Mouse (Mus musculus) kidney, postnatal 0 days (tissue): Measurements from ENCODE around the gene Lrrc8a. TPM values are rescaled to one million over a fixed set of nuclear protein-coding genes. Genes with fewer than 3 reads are reported as not detected.
A peak's percentile ranks its signal among the peaks of the same experiment; 100 is the strongest.

Experiments
- ATAC-seq: fragments of 200-750 bp; cut with Nextera tagmentation; replicated peaks from 2 replicates; pipeline ENCODE4 v1.8.0; 2017; ENCODE audit warnings: low read depth, moderate number of reproducible peaks, moderate TSS enrichment, moderate library complexity; ENCODE audit not compliant: low FRiP score
- DNase-seq: peaks from one replicate; pipeline ENCODE4 v3.0.0-alpha.2; 2016; ENCODE audit warnings: low spot score
- H3K27ac ChIP-seq: fragments of 300-500 bp; sonication (generic); 2 replicates; pipeline ENCODE4 v1.5.1; 2014; ENCODE audit warnings: mild to moderate bottlenecking
- H3K27me3 ChIP-seq: fragments of 300-500 bp; sonication (generic); 2 replicates; pipeline ENCODE4 v1.6.1; 2014; ENCODE audit warnings: low read length, mixed read lengths; ENCODE audit not compliant: insufficient read depth
- H3K36me3 ChIP-seq: fragments of 300-500 bp; sonication (generic); 2 replicates; pipeline ENCODE4 v1.6.1; 2014; ENCODE audit warnings: low read length, mixed read lengths; ENCODE audit not compliant: insufficient read depth
- H3K4me1 ChIP-seq: fragments of 300-500 bp; sonication (generic); replicated peaks from 2 replicates; pipeline ENCODE4 v1.6.1; 2014; ENCODE audit warnings: antibody characterized with exemption, low read length, mixed read lengths; ENCODE audit not compliant: insufficient read depth
- H3K4me2 ChIP-seq: fragments of 300-500 bp; sonication (generic); 2 replicates; pipeline ENCODE4 v1.6.1; 2014; ENCODE audit warnings: mild to moderate bottlenecking, low read length, moderate library complexity, mixed read lengths
- H3K4me3 ChIP-seq: fragments of 300-500 bp; sonication (generic); replicated peaks from 2 replicates; pipeline ENCODE4 v1.5.1; 2014; ENCODE audit warnings: low read depth, low read length
- H3K9ac ChIP-seq: fragments of 300-500 bp; sonication (generic); 2 replicates; pipeline ENCODE4 v1.6.1; 2014; ENCODE audit warnings: low read depth, low read length
- H3K9me3 ChIP-seq: fragments of 300-500 bp; sonication (generic); replicated peaks from 2 replicates; pipeline ENCODE4 v1.6.1; 2016; ENCODE audit warnings: low read length, inconsistent platforms, mixed read lengths
- CTCF ChIP-seq: IDR thresholded peaks from 2 replicates; pipeline ENCODE4 v1.5.1; 2016; ENCODE audit warnings: antibody characterized with exemption, low read depth, mild to moderate bottlenecking, moderate library complexity
- WGBS: fragments of 180-500 bp; shearing (Covaris S2); extraction: QIAGEN DNeasy Blood & Tissue Kit; methylation state at CpG from one replicate; pipeline ENCODE4 v1.1.7; 2014; 5-methylcytosine and 5-hydroxymethylcytosine counted together
- polyA plus RNA-seq: library from polyadenylated mRNA; unstranded; fragments of >200 nt; fragmentation: Nextera tagmentation; extraction: Ambion mirVana; gene quantifications from 2 replicates; pipeline ENCODE4 v1.2.1, GENCODE M21; 2015

The Lrrc8a gene
- polyA plus RNA-seq = 50.2 and 51.3 TPM in 2 replicates

- Histone ChIP-seq H3K9me3 (no peaks in the 10 kb centered on the region), H3K4me3 (peak within 1 kb of the TSS; percentile 86), H3K4me1 (peaks cover 19% of the 10 kb centered on the region), H3K4me2 (peak within 1 kb of the TSS; percentile 78), H3K27ac (peak within 1 kb of the TSS; percentile 91), H3K36me3 (peaks cover 11% of the 10 kb centered on the region; the same call in 1 of the 2 replicates), H3K9ac (peak within 1 kb of the TSS; percentile 83), H3K27me3 (no peaks in the 10 kb centered on the region)
- WGBS = under 1% methylated on average over 52 of the region's 67 CpGs
- DNase-seq = peak; percentile 99
- TF ChIP-seq CTCF = peak; percentile 56
- ATAC-seq = peak; percentile 95
Measured at GRCm38 (mm10) chr2:30237199-30237880, at the start of gene Lrrc8a. TSS of gene Lrrc8a (plus strand) at chr2:30237715.

- Histone ChIP-seq H3K27me3 (no peaks in the 10 kb centered on the region), H3K36me3 (no peaks in the 10 kb centered on the region), H3K4me1 (no peaks in the 10 kb centered on the region), H3K9ac (no peak overlapping the region), H3K4me3 (no peak overlapping the region), H3K4me2 (no peak overlapping the region), H3K9me3 (no peaks in the 10 kb centered on the region), H3K27ac (no peak overlapping the region)
- DNase-seq = no peak
- ATAC-seq = no peak; the same call in 1 of the 2 replicates
- TF ChIP-seq CTCF = no peak
- 84% methylated on average over 12 of the region's 12 CpGs for WGBS
Measured at GRCm38 (mm10) chr2:30191790-30192580, 45.5 kb upstream of the Lrrc8a start.

- Histone ChIP-seq H3K9ac (no peak overlapping the region), H3K4me3 (no peak overlapping the region), H3K9me3 (no peaks in the 10 kb centered on the region), H3K27ac (no peak overlapping the region), H3K4me1 (no peaks in the 10 kb centered on the region), H3K27me3 (no peaks in the 10 kb centered on the region), H3K4me2 (no peak overlapping the region), H3K36me3 (no peaks in the 10 kb centered on the region)
- WGBS = 92% methylated on average over 3 of the region's 3 CpGs
- ATAC-seq (no peak), DNase-seq (no peak)
- TF ChIP-seq CTCF = no peak
Measured at GRCm38 (mm10) chr2:30194656-30195055, 42.9 kb upstream of the Lrrc8a start.

- ATAC-seq = peak; percentile 22; the same call in 1 of the 2 replicates
- WGBS = 70% methylated on average over 4 of the region's 4 CpGs
- H3K27me3 ChIP-seq = no peaks in the 10 kb centered on the region
Measured at GRCm38 (mm10) chr2:30198021-30198420, 39.5 kb upstream of the Lrrc8a start.

GRCm38 (mm10) chr2:30199984-30200383 is 37.5 kb upstream of the Lrrc8a start:
- TF ChIP-seq CTCF = no peak
- Histone ChIP-seq H3K27me3 (no peaks in the 10 kb centered on the region), H3K4me3 (no peak overlapping the region), H3K9me3 (no peaks in the 10 kb centered on the region), H3K4me1 (peaks cover 6% of the 10 kb centered on the region; the same call in 1 of the 2 replicates), H3K36me3 (no peaks in the 10 kb centered on the region), H3K9ac (no peak overlapping the region), H3K4me2 (no peak overlapping the region), H3K27ac (peak overlapping the region; percentile 31; the same call in 1 of the 2 replicates)
- DNase-seq = no peak
- 0 out of 2 replicates have a peak, but pooled peaks have one; percentile 15 for ATAC-seq
- 32% methylated on average over 1 of the region's 1 CpGs for whole genome bisulfite sequencing

More at GRCm38 (mm10) chr2:30198021-30198420, 39.5 kb upstream of the Lrrc8a start:
- H3K4me2 ChIP-seq = no peak overlapping the region
- H3K4me3 ChIP-seq = no peak overlapping the region
- peak overlapping the region; percentile 62 for H3K27ac ChIP-seq
- TF ChIP-seq CTCF = no peak
- no peak overlapping the region for H3K9ac ChIP-seq
- no peaks in the 10 kb centered on the region for H3K36me3 ChIP-seq
- no peaks in the 10 kb centered on the region for H3K4me1 ChIP-seq
- no peak for DNase-seq
- H3K9me3 ChIP-seq = no peaks in the 10 kb centered on the region

GRCm38 (mm10) chr2:30200388-30200925 is 37.1 kb upstream of the Lrrc8a start:
- H3K27me3 ChIP-seq = no peaks in the 10 kb centered on the region
- 47% methylated on average over 5 of the region's 5 CpGs for WGBS
- H3K36me3 ChIP-seq = no peaks in the 10 kb centered on the region
- H3K9me3 ChIP-seq = no peaks in the 10 kb centered on the region
- H3K9ac ChIP-seq = no peak overlapping the region
- no peak overlapping the region for H3K4me3 ChIP-seq
- TF ChIP-seq CTCF = no peak
- no peak overlapping the region for H3K4me2 ChIP-seq
- ATAC-seq (no peak), DNase-seq (no peak)
- peak overlapping the region; percentile 47 for H3K27ac ChIP-seq
- H3K4me1 ChIP-seq = peaks cover 6% of the 10 kb centered on the region; the same call in 1 of the 2 replicates
